Mouse (Mus musculus): ENCODE data around the gene Mroh2a. TPM values are rescaled to one million over a fixed set of nuclear protein-coding genes. Genes with fewer than 3 reads are reported as not detected.
"Not testable (repeated sequence)": the region's sequence is repeated elsewhere in the genome, so short reads cannot be mapped to it uniquely, and the experiment has no call there.

The Mroh2a gene
- polyA plus RNA-seq, 1 experiment: 0.14 TPM

- DNase-seq (ENCODE audit: low read depth, low spot score): no peak
Observed at GRCm38 (mm10) chr1:88217576-88217975, 9.2 kb upstream of the Mroh2a start.

GRCm38 (mm10) chr1:88218051-88218450 is 8.7 kb upstream of the Mroh2a start:
- no peak for DNase-seq (ENCODE audit: low read depth, low spot score)
- WGBS: 78% methylated on average over 9 of the region's 9 CpGs

More at GRCm38 (mm10) chr1:88217576-88217975, 9.2 kb upstream of the Mroh2a start:
- WGBS: 36% methylated on average over 3 of the region's 3 CpGs

DNA sequence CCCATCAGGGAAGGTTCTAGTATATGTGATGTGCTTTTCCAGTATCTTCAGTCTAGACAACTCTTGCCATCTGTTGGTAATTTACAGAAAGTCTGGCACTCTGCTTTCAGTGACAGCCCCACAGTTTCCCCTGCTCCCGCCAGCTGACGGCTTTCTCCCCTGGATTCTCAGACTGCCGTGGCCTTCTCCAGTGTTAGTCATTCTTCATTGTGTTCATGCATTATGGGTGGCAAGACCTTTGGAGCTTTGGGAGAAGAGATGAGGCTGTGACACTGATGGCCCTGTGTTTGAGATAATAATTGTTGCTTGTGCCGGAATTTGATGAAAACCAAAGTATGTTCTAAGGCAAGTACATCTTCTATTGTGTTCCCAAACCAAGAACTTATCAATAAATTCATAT is 8.2 kb upstream of the Mroh2a start:
- DNase-seq (ENCODE audit: low read depth, low spot score): no peak
- WGBS: 51% methylated on average over 4 of the region's 4 CpGs

GRCm38 (mm10) chr1:88219054-88219453 is 7.7 kb upstream of the Mroh2a start:
- 18% methylated on average over 1 of the region's 1 CpGs for WGBS
- DNase-seq (ENCODE audit: low read depth, low spot score): no peak

GRCm38 (mm10) chr1:88220336-88220735 is 6.5 kb upstream of the Mroh2a start:
- peak; percentile 100 for DNase-seq (ENCODE audit: low read depth, low spot score)

DNA sequence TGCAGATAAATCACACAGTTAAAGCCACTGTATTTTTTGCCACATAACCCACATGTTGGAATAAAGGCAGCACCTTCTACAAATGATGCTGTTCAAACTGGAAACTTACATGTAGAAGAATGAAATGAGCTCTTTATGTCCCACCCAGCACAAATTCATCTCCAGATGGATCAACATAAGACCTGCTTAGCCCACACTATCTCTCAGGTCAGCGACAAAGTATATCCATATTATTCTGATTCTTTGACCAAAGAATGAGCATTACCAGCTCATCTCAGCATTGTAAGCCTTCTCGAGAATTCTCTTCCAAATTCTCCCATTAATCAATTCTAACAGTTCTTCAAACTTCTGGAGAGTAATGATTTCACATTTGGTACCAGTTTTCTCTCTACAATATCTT is 4.6 kb upstream of the Mroh2a start:
- no peak for DNase-seq (ENCODE audit: low read depth, low spot score)
- 63% methylated on average over 2 of the region's 2 CpGs for WGBS

DNA sequence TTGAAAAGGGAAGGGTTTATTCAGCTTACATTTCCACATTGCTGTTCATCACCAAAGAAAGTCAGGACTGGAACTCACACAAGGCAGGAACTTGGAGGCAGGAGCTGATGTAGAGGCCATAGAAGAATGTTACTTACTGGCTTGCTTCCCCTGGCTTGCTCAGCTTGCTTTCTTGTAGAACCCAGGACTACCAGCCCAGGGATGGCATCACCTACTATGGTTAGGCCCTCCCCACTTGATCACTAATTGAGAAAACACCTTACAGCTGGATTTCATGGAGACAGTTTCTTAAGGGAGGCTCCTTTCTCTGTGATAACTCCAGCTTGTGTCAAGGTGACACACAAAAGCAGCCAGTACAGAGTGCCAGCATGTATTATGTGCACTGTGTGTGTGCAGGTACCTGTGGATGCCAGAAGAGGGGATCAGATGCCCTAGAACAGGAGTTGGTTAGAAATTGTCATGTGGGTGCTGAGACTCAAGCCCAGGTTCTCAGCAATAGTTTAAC is 3.7 kb upstream of the Mroh2a start:
- DNase-seq (ENCODE audit: low read depth, low spot score): not testable (repeated sequence)

DNA sequence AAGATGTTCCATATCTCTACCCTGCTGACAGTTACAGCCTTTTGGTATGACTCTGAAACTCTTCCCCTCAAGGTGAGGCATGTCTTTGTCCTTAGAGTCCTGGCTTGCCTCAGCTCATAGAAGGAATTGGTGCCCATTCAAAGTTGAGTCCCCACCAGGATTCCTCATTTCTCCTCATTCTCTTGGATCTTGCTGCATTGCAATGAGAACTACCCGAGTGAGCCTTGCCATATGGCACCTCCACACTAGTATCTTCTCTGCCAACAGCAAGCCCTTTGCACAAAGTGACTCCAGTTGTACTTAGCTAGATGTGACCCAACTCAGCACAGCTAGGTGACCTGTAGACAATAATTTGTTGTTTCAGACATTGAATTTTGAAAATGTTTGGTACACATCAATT is 3.2 kb upstream of the Mroh2a start:
- 57% methylated on average over 1 of the region's 1 CpGs for whole genome bisulfite sequencing
- DNase-seq (ENCODE audit: low read depth, low spot score): no peak

GRCm38 (mm10) chr1:88224029-88224776 is 2.6 kb upstream of the Mroh2a start:
- peak; percentile 97 for DNase-seq (ENCODE audit: low read depth, low spot score)
- WGBS: 38% methylated on average over 2 of the region's 2 CpGs

DNA sequence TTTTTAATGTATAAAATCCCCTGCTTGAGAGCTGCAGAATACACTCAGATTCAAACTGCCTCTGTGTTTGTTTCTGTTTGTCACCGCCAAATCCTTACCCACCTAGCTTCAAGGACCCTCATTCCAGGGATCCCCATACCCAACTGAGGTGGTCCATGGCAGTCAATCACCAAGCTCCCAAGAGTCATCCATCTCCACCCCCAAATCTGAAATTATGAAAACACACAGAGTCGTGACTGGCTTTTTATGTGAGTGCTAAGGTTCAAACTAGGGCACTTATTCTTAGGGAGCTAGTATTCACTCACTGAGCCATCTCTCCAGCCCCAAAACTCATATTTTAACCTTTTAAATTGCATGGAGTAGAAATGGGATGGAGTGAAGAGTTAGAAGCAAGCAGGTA is 1.5 kb upstream of the Mroh2a start:
- 35% methylated on average over 2 of the region's 2 CpGs for WGBS
- not testable (repeated sequence) for DNase-seq (ENCODE audit: low read depth, low spot score)

DNA sequence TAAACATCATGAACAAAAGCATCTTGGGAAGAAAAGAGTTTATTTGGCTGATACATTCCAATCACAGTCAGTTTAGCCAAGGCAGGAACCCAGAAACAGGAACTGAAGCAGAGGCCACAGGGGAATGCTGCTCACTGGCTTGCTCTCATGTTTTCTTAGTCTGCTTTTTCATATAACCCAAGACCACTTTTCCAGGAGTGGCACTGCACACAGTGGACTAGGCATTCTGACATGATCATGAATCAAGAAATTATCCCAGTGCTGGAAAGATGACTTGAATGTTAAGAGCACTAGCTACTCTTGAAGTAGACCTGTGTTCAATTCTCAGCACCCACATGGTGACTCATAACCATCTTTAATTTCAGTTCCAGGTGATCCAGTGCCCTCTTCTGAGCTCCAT is 1.0 kb upstream of the Mroh2a start:
- no peak for DNase-seq (ENCODE audit: low read depth, low spot score)

GRCm38 (mm10) chr1:88227482-88227881 is 696 bp downstream of the Mroh2a start:
- WGBS: 59% methylated on average over 2 of the region's 2 CpGs
- no peak for DNase-seq (ENCODE audit: low read depth, low spot score)

- 74% methylated on average over 7 of the region's 7 CpGs for WGBS
- no peak for DNase-seq (ENCODE audit: low read depth, low spot score)
Observed at GRCm38 (mm10) chr1:88228121-88228520, 1.3 kb downstream of the Mroh2a start.

DNA sequence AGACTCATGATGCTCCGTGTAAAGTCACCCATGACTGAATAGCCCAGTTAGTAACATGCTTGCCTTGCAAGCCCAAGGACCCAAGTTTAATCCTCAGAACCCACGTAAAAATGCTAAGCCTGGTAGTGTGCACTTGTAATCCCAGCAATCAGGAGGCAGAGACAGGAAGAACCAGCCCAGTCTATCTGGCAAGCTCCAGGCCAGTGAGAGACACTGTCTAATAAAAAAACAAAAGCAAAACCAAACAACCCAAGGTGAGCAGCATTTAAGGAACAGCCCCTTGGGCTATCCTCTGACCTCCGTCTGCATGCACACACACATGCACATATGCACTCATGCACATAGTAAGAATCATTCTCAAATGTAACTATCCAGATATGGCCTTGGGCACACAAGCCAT is 2.8 kb downstream of the Mroh2a start:
- DNase-seq (ENCODE audit: low read depth, low spot score): no peak
- WGBS: 84% methylated on average over 3 of the region's 3 CpGs

- no peak for DNase-seq (ENCODE audit: low read depth, low spot score)
- 89% methylated on average over 5 of the region's 5 CpGs for WGBS
Observed at GRCm38 (mm10) chr1:88229986-88230385, 3.2 kb downstream of the Mroh2a start.

DNA sequence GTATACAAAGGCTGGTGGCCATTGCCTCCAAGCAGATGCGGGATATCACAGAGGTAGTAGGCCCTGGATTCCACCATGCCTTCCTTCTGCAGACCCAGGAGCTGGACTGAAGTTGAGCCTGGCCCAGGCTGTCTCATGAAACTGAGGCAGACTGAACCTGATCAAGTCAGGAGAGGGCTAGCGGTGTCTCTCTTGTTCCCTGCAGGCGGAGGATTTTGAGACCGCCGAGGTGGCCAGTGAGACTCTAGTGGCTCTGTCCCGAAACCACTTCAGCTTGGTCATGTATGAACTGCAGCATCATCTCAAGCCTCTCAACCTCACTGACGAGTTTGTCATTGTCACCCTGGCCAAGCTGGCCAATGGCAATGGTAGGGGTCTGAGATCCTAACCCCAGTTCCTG is 3.6 kb downstream of the Mroh2a start:
- DNase-seq (ENCODE audit: low read depth, low spot score): no peak
- 76% methylated on average over 7 of the region's 7 CpGs for WGBS

DNA sequence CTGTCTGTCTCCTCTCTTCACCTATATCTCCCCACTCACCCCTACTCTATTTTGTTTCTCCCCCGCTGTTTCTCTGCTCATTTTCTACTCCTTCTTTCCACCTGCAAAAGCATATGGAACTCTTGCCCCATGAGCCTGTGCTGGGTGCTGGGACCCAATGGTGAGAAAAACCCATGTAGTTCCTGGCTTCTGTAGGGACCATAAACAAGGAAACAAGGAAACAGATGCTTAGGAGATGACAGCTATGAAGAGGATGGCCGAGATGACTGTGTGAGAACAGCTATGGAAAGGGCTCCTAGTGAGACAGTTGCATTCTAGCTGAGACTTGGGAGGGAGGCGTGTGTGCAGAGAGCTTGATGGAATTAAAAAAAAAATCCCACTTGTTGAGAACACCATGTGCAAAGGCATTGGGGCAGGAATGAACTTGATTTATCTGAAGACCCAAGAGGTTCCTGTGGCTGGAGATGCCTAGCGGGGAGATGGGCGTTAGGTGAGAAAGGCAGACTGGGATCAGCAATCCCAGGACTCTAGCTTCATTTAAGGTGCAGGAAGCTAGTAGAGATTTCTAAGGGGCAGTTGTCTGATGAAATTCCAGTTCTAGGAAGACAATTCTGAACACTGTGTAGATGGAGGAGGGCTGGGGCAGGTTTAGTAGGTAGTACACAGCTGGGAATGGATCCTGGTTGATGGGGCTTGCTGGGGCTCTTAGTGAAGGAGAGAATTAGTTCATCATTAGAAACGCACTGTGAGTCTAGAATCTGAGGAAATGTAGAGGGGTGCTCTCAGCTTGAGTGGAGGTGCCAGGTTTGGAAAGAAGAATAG is 4.4 kb downstream of the Mroh2a start:
- DNase-seq (ENCODE audit: low read depth, low spot score): no peak
- 79% methylated on average over 6 of the region's 6 CpGs for WGBS

DNA sequence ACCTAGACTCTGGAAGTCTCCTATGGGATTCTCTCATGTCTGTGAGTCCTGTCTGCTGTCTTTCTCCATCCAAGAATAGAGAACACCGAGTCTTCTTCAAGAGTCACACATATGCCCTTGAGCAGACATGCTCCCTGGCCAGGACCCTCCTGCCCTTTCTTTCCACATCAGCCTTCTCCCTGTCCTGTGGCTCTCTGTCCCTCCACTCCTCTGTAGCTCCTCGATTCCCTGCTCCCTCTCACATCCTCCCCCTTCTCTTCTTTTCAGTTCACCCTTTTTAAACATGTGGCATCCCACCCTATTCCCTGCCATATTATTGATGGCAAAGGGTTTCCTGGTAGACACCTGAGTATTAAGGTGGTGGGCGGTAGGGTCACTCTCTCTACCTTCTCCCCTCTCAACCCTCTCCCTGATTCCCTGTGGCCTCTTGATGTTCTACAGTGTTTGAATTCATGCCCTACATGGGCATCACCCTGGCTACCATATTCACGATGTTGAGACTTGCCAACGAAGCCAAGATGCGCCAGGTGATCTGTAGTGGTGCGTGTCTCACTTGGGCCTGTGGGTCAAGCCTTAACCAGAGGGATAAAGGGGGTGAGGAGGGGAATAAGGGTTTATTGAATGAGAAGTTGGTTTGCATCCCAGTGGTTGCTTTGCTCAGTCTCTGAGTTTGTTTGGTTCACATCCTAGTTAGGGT is 5.2 kb downstream of the Mroh2a start:
- 66% methylated on average over 7 of the region's 7 CpGs for WGBS
- no peak for DNase-seq (ENCODE audit: low read depth, low spot score)

DNA sequence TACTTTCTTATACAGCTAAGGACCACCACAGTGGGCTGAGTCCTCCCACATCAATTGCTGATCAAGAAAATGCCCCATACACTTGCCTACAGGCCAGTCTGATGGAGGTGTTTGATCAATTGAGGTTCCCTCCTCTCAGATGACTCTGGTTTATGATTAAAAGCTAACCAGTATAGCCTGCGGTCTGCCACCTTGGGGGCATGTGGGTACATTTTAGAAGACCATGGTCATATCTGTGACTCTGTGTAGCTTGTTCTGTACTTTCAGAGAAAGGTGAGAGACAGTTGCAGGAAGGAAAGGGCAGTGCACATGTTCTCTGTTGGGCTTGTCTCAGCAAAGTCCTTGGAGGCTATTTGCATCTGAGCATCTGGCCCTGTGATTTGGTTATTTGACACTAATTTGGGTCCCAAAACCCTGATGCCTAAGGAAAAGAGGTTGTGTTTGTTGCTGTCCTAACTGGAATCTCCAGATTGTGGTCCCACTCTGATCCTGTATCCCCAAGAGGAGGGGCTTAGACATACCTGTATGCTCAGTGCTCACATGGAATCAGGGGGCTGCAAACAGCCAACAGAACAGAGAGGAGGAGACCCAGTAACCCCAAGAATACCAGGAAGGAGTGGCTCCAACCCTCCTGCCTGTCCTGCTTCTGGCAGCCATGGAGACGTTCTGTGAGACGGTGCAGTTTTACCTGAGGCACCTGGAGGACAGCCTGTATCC is 6.0 kb downstream of the Mroh2a start:
- DNase-seq (ENCODE audit: low read depth, low spot score): no peak
- WGBS: 48% methylated on average over 3 of the region's 3 CpGs

All from large intestine, adult 2 months (tissue).